Mouse (Mus musculus) lung, postnatal 0 days (tissue): ENCODE measurements around the gene H2-DMa. TPM values are rescaled to one million over a fixed set of nuclear protein-coding genes. Genes with fewer than 3 reads are reported as not detected.

ENCODE experiments used
- ATAC-seq: fragments of 200-750 bp; cut with Nextera tagmentation; 2 replicates; pipeline ENCODE4 v1.8.0; 2017; ENCODE audit warnings: moderate library complexity
- DNase-seq: peaks from one replicate; pipeline ENCODE4 v3.0.0-alpha.2; 2016; ENCODE audit warnings: low spot score
- H3K27ac ChIP-seq: fragments of 300-500 bp; sonication (generic); 2 replicates; pipeline ENCODE4 v1.5.1; 2014; ENCODE audit warnings: antibody characterized with exemption, mild to moderate bottlenecking, low read length, mixed read lengths
- H3K27me3 ChIP-seq: fragments of 300-500 bp; sonication (generic); replicated peaks from 2 replicates; pipeline ENCODE4 v1.6.1; 2014; ENCODE audit warnings: low read length, mixed read lengths; ENCODE audit not compliant: insufficient read depth
- H3K36me3 ChIP-seq: fragments of 300-500 bp; sonication (generic); 2 replicates; pipeline ENCODE4 v1.6.1; 2014; ENCODE audit warnings: low read length, mixed read lengths; ENCODE audit not compliant: insufficient read depth
- H3K4me1 ChIP-seq: fragments of 300-500 bp; sonication (generic); 2 replicates; pipeline ENCODE4 v1.6.1; 2014; ENCODE audit warnings: antibody characterized with exemption, low read depth, low read length, mixed read lengths; ENCODE audit not compliant: insufficient read depth
- H3K4me2 ChIP-seq: fragments of 300-500 bp; sonication (generic); replicated peaks from 2 replicates; pipeline ENCODE4 v1.6.1; 2014; ENCODE audit warnings: low read depth, mild to moderate bottlenecking, low read length, moderate library complexity, mixed read lengths
- H3K4me3 ChIP-seq: fragments of 300-500 bp; sonication (generic); 2 replicates; pipeline ENCODE4 v1.5.1; 2014; ENCODE audit warnings: low read depth, low read length
- H3K9ac ChIP-seq: fragments of 300-500 bp; sonication (generic); replicated peaks from 2 replicates; pipeline ENCODE4 v1.6.1; 2014; ENCODE audit warnings: low read depth, mild to moderate bottlenecking
- H3K9me3 ChIP-seq: fragments of 300-500 bp; sonication (generic); 2 replicates; pipeline ENCODE4 v1.6.1; 2016; ENCODE audit warnings: low read length, mixed read lengths
- CTCF ChIP-seq: IDR thresholded peaks from 2 replicates; pipeline ENCODE4 v1.5.1; 2016; ENCODE audit warnings: antibody characterized with exemption, mild to moderate bottlenecking
- EP300 ChIP-seq: IDR thresholded peaks from 2 replicates; pipeline ENCODE4 v1.6.1; 2016; ENCODE audit warnings: antibody characterized with exemption, mild to moderate bottlenecking, control low read depth
- WGBS: fragments of 180-500 bp; shearing (Covaris S2); extraction: QIAGEN DNeasy Blood & Tissue Kit; methylation state at CpG from one replicate; pipeline ENCODE4 v1.1.7; 2014; 5-methylcytosine and 5-hydroxymethylcytosine counted together
- polyA plus RNA-seq: library from polyadenylated mRNA; unstranded; fragments of >200 nt; fragmentation: Nextera tagmentation; extraction: Ambion mirVana; gene quantifications from 2 replicates; pipeline ENCODE4 v1.2.1, GENCODE M21; 2015

The H2-DMa gene
- polyA plus RNA-seq, 1 experiment from 2014 or later = 23.9 TPM

- no peak overlapping the region for H3K4me3 ChIP-seq
- no peaks in the 10 kb centered on the region for H3K9me3 ChIP-seq
- no peak overlapping the region for H3K4me2 ChIP-seq
- 51% methylated on average over 9 of the region's 9 CpGs for WGBS
- no peaks in the 10 kb centered on the region for H3K36me3 ChIP-seq
- TF ChIP-seq EP300 (no peak), CTCF (no peak)
- DNase-seq (no peak), ATAC-seq (no peak)
- H3K4me1 ChIP-seq = peaks cover 30% of the 10 kb centered on the region; the same call in 1 of the 2 replicates
- no peaks in the 10 kb centered on the region for H3K27me3 ChIP-seq
- H3K9ac ChIP-seq = no peak overlapping the region
- H3K27ac ChIP-seq = no peak overlapping the region
These were observed 7.6 kb downstream of the H2-DMa start for GRCm38 (mm10) chr17:34126826-34127420.

- Histone ChIP-seq H3K27me3 (no peaks in the 10 kb centered on the region), H3K4me3 (no peak overlapping the region), H3K4me2 (no peak overlapping the region), H3K4me1 (peaks cover 30% of the 10 kb centered on the region; the same call in 1 of the 2 replicates), H3K9me3 (no peaks in the 10 kb centered on the region), H3K27ac (no peak overlapping the region), H3K36me3 (no peaks in the 10 kb centered on the region), H3K9ac (no peak overlapping the region)
- TF ChIP-seq CTCF (no peak), EP300 (no peak)
- peak; percentile 48 for DNase-seq
- WGBS = 31% methylated on average over 6 of the region's 6 CpGs
- ATAC-seq = no peak
These were observed 8.1 kb downstream of the H2-DMa start for GRCm38 (mm10) chr17:34127475-34127874.

GRCm38 (mm10) chr17:34128264-34128937 is 9.1 kb downstream of the H2-DMa start:
- DNase-seq (peak; percentile 39), ATAC-seq (no peak)
- H3K4me1 ChIP-seq = peaks cover 30% of the 10 kb centered on the region; the same call in 1 of the 2 replicates
- no peak overlapping the region for H3K9ac ChIP-seq
- no peak overlapping the region for H3K4me3 ChIP-seq
- WGBS = 28% methylated on average over 13 of the region's 13 CpGs
- H3K9me3 ChIP-seq = no peaks in the 10 kb centered on the region
- no peaks in the 10 kb centered on the region for H3K27me3 ChIP-seq
- H3K36me3 ChIP-seq = no peaks in the 10 kb centered on the region
- H3K27ac ChIP-seq = no peak overlapping the region
- no peak overlapping the region for H3K4me2 ChIP-seq
- no peak for TF ChIP-seq EP300
- peak; percentile 51 for TF ChIP-seq CTCF

- no peak overlapping the region for H3K27ac ChIP-seq
- WGBS = 15% methylated on average over 18 of the region's 18 CpGs
- ATAC-seq (peak; percentile 22; the same call in 1 of the 2 replicates), DNase-seq (peak; percentile 9)
- TF ChIP-seq CTCF = peak; percentile 48
- TF ChIP-seq EP300 = no peak
- H3K27me3 ChIP-seq = no peaks in the 10 kb centered on the region
- H3K9me3 ChIP-seq = no peaks in the 10 kb centered on the region
- no peak overlapping the region for H3K4me2 ChIP-seq
- H3K4me1 ChIP-seq = peaks cover 26% of the 10 kb centered on the region; the same call in 1 of the 2 replicates
- no peaks in the 10 kb centered on the region for H3K36me3 ChIP-seq
- no peak overlapping the region for H3K4me3 ChIP-seq
- no peak overlapping the region for H3K9ac ChIP-seq
These were observed 9.8 kb downstream of the H2-DMa start for GRCm38 (mm10) chr17:34128944-34129791.

- Histone ChIP-seq H3K9me3 (no peaks in the 10 kb centered on the region), H3K27ac (no peak overlapping the region), H3K4me2 (no peak overlapping the region), H3K9ac (no peak overlapping the region), H3K27me3 (no peaks in the 10 kb centered on the region), H3K4me3 (no peak overlapping the region), H3K36me3 (no peaks in the 10 kb centered on the region), H3K4me1 (peaks cover 23% of the 10 kb centered on the region; the same call in 1 of the 2 replicates)
- DNase-seq = peak; percentile 4
- TF ChIP-seq EP300 = no peak
- no peak for TF ChIP-seq CTCF
- 57% methylated on average over 19 of the region's 19 CpGs for WGBS
- ATAC-seq = no peak
These were observed 11.0 kb downstream of the H2-DMa start for GRCm38 (mm10) chr17:34130073-34130947.
